In genomic region chr15:81832219-81832618, GRCm38 (mm10) we compare ENCODE assay signal across 18 mouse cellular contexts. TPM values are rescaled to one million over a fixed set of nuclear protein-coding genes. Genes with fewer than 3 reads are reported as not detected.
A peak's percentile ranks its signal among the peaks of the same experiment; 100 is the strongest.
DNase-seq lines count a peak whose midpoint lies in the region; ATAC-seq and TF ChIP-seq lines count a peak whose summit lies in the region.
"Had no signal": no experiment of that assay in that cellular context is flagged by ENCODE, and none has a peak within 500 bp of the region (broad histone marks: within the 10 kb centered on the region; RNA-seq: fewer than 3 reads in every experiment).

No protein-coding gene starts in this region.

- H3K4me2 ChIP-seq in forebrain, embryonic 15.5 days (replicated peaks) = no peak overlapping the region
- no peak overlapping the region for H3K4me2 ChIP-seq in forebrain, embryonic 13.5 days
- H3K4me2 ChIP-seq in hindbrain, embryonic 12.5 days (replicated peaks) = no peak overlapping the region
- no peak overlapping the region for H3K4me2 ChIP-seq in hindbrain, embryonic 14.5 days (replicated peaks)
- no peak overlapping the region for H3K4me2 ChIP-seq in liver, embryonic 12.5 days

- no peaks in the 10 kb centered on the region for H3K9me3 ChIP-seq in forebrain, embryonic 15.5 days
- H3K9me3 ChIP-seq in forebrain, embryonic 13.5 days (replicated peaks) = no peaks in the 10 kb centered on the region
- H3K9me3 ChIP-seq in hindbrain, embryonic 12.5 days (replicated peaks) = no peaks in the 10 kb centered on the region
- H3K9me3 ChIP-seq in hindbrain, embryonic 14.5 days (ENCODE audit: control insufficient read depth, low read length) = no peaks in the 10 kb centered on the region
- no peaks in the 10 kb centered on the region for H3K9me3 ChIP-seq in liver, embryonic 12.5 days (replicated peaks)
- H3K9me3 ChIP-seq: embryonic facial prominence, embryonic 10.5 days; intestine, embryonic 15.5 days; limb, embryonic 10.5 days; megakaryocyte, embryonic 14.5 days had no signal

- no peak for DNase-seq in hindbrain, embryonic 14.5 days (ENCODE audit: low spot score)
- DNase-seq in liver, adult 2 months (ENCODE audit: extremely low read depth, low read depth, low spot score) = no peak
- DNase-seq in kidney, postnatal 25 days = peak; percentile 59 to 85
- DNase-seq in urinary bladder, postnatal 25 days (ENCODE audit: low spot score) = no peak
- DNase-seq: cerebellum, postnatal 25 days; spleen, adult 18-20 months had no signal

- H3K4me3 ChIP-seq in forebrain, embryonic 15.5 days = no peak overlapping the region
- no peak overlapping the region for H3K4me3 ChIP-seq in forebrain, embryonic 13.5 days
- no peak overlapping the region for H3K4me3 ChIP-seq in hindbrain, embryonic 12.5 days
- H3K4me3 ChIP-seq in hindbrain, embryonic 14.5 days (replicated peaks; ENCODE audit: low read length) = no peak overlapping the region
- H3K4me3 ChIP-seq in liver, adult 2 months (ENCODE audit: insufficient read depth, low read depth, low read length) = no peak overlapping the region
- no peak overlapping the region for H3K4me3 ChIP-seq in liver, embryonic 12.5 days
- H3K4me3 ChIP-seq: erythroblast, embryonic 14.5 days; intestine, embryonic 15.5 days; left cerebral cortex, adult 2 months; limb, embryonic 10.5 days had no signal

- H3K27me3 ChIP-seq in forebrain, embryonic 15.5 days = no peaks in the 10 kb centered on the region
- H3K27me3 ChIP-seq in forebrain, embryonic 13.5 days = peaks cover 6% of the 10 kb centered on the region; the same call in 1 of the 2 replicates
- peaks cover 15% of the 10 kb centered on the region; the same call in 1 of the 2 replicates for H3K27me3 ChIP-seq in hindbrain, embryonic 12.5 days
- no peaks in the 10 kb centered on the region for H3K27me3 ChIP-seq in hindbrain, embryonic 14.5 days (ENCODE audit: control insufficient read depth, insufficient read depth, low read length)
- no peaks in the 10 kb centered on the region for H3K27me3 ChIP-seq in liver, adult 2 months (ENCODE audit: control insufficient read depth, insufficient read depth, low read length)
- peaks cover 38% of the 10 kb centered on the region for H3K27me3 ChIP-seq in liver, embryonic 12.5 days (replicated peaks)
- H3K27me3 ChIP-seq: intestine, embryonic 15.5 days; Patski had no signal

- H3K79me2 ChIP-seq in liver, adult 2 months (ENCODE audit: control insufficient read depth, insufficient read depth, low read length) = no peaks in the 10 kb centered on the region

- H3K9ac ChIP-seq in forebrain, embryonic 15.5 days (replicated peaks) = no peak overlapping the region
- H3K9ac ChIP-seq in forebrain, embryonic 13.5 days = no peak overlapping the region
- H3K9ac ChIP-seq in hindbrain, embryonic 12.5 days = no peak overlapping the region
- no peak overlapping the region for H3K9ac ChIP-seq in hindbrain, embryonic 14.5 days
- H3K9ac ChIP-seq in liver, adult 2 months (ENCODE audit: low read depth, low read length) = peak overlapping the region; percentile 33; the same call in 1 of the 2 replicates
- no peak overlapping the region for H3K9ac ChIP-seq in liver, embryonic 12.5 days
- H3K9ac ChIP-seq: intestine, embryonic 15.5 days; liver, embryonic 14.5 days had no signal

- no peak for TF ChIP-seq POLR2A in liver, adult 2 months (IDR thresholded peaks at IDR 0.05; ENCODE audit: extremely low read depth, insufficient read depth, low read length)

- ATAC-seq in forebrain, embryonic 15.5 days (replicated peaks) = no peak
- ATAC-seq in forebrain, embryonic 13.5 days = no peak
- ATAC-seq in hindbrain, embryonic 12.5 days (ENCODE audit: low FRiP score) = no peak
- ATAC-seq in hindbrain, embryonic 14.5 days (ENCODE audit: low FRiP score) = no peak
- ATAC-seq in liver, embryonic 12.5 days = no peak

- no peaks in the 10 kb centered on the region for H3K36me3 ChIP-seq in forebrain, embryonic 15.5 days
- peaks cover 12% of the 10 kb centered on the region for H3K36me3 ChIP-seq in forebrain, embryonic 13.5 days (ENCODE audit: poor library complexity, severe bottlenecking)
- H3K36me3 ChIP-seq in hindbrain, embryonic 12.5 days = 0 out of 2 replicates have a peak, but pooled peaks cover 5% of the 10 kb centered on the region
- peaks cover 11% of the 10 kb centered on the region for H3K36me3 ChIP-seq in hindbrain, embryonic 14.5 days (replicated peaks; ENCODE audit: control insufficient read depth, insufficient read depth)
- H3K36me3 ChIP-seq in liver, adult 2 months (ENCODE audit: control insufficient read depth, insufficient read depth, low read length) = peaks cover 3% of the 10 kb centered on the region; the same call in 1 of the 2 replicates
- H3K36me3 ChIP-seq in liver, embryonic 12.5 days = no peaks in the 10 kb centered on the region
- H3K36me3 ChIP-seq: intestine, embryonic 15.5 days had no signal

- 0 out of 2 replicates have a peak overlapping the region, but pooled peaks have one; percentile 20 for H3K27ac ChIP-seq in forebrain, embryonic 15.5 days (replicated peaks)
- no peak overlapping the region for H3K27ac ChIP-seq in forebrain, embryonic 13.5 days
- H3K27ac ChIP-seq in hindbrain, embryonic 12.5 days = 0 out of 2 replicates have a peak overlapping the region, but pooled peaks have one; percentile 30
- no peak overlapping the region for H3K27ac ChIP-seq in hindbrain, embryonic 14.5 days
- H3K27ac ChIP-seq in liver, adult 2 months (replicated peaks; ENCODE audit: insufficient read depth, low read depth, low read length) = peak overlapping the region; percentile 18
- H3K27ac ChIP-seq in liver, embryonic 12.5 days = no peak overlapping the region
- H3K27ac ChIP-seq: embryonic facial prominence, embryonic 10.5 days; intestine, embryonic 15.5 days; left cerebral cortex, adult 2 months; limb, embryonic 10.5 days; liver, embryonic 14.5 days had no signal

- H3K4me1 ChIP-seq in forebrain, embryonic 15.5 days = peaks cover 15% of the 10 kb centered on the region
- H3K4me1 ChIP-seq in forebrain, embryonic 13.5 days = peaks cover 25% of the 10 kb centered on the region
- peaks cover 16% of the 10 kb centered on the region for H3K4me1 ChIP-seq in hindbrain, embryonic 12.5 days
- H3K4me1 ChIP-seq in hindbrain, embryonic 14.5 days (replicated peaks; ENCODE audit: control insufficient read depth, insufficient read depth, low read length) = 0 out of 2 replicates have a peak, but pooled peaks cover 3% of the 10 kb centered on the region
- H3K4me1 ChIP-seq in liver, adult 2 months (ENCODE audit: control insufficient read depth, insufficient read depth, low read length) = peaks cover 32% of the 10 kb centered on the region
- peaks cover 19% of the 10 kb centered on the region for H3K4me1 ChIP-seq in liver, embryonic 12.5 days

- TF ChIP-seq CTCF in liver, adult 2 months (IDR thresholded peaks at IDR 0.05; ENCODE audit: low read depth, low read length) = no peak

- WGBS in forebrain, embryonic 15.5 days = 94% methylated on average over 3 of the region's 3 CpGs
- 89% methylated on average over 3 of the region's 3 CpGs for WGBS in forebrain, embryonic 13.5 days
- WGBS in hindbrain, embryonic 12.5 days = 83% methylated on average over 3 of the region's 3 CpGs
- 82% methylated on average over 3 of the region's 3 CpGs for WGBS in hindbrain, embryonic 14.5 days
- WGBS in liver, adult 2 months = 35% methylated on average over 3 of the region's 3 CpGs
- 60% methylated on average over 3 of the region's 3 CpGs for WGBS in liver, embryonic 12.5 days (ENCODE audit: insufficient replicate concordance)

RNA-seq across cellular contexts. Expression of gene Tob2, which starts 26.4 kb away (rescaled TPM):
- polyA plus RNA-seq in forebrain, embryonic 15.5 days (2015; fragmentation: Nextera tagmentation; extraction: Ambion mirVana) = 20.2 and 21.1 TPM in 2 replicates
- 19.1 and 21.7 TPM in 2 replicates for polyA plus RNA-seq in forebrain, embryonic 13.5 days (2015; fragmentation: Nextera tagmentation; extraction: Ambion mirVana)
- polyA plus RNA-seq in hindbrain, embryonic 12.5 days (2016; fragmentation: Nextera tagmentation; extraction: Ambion mirVana) = 20.4 and 21.2 TPM in 2 replicates
- polyA plus RNA-seq in hindbrain, embryonic 14.5 days (2014; fragmentation: Nextera tagmentation; extraction: Ambion mirVana) = 13.4 and 14.9 TPM in 2 replicates
- total RNA-seq in liver, adult 2 months (2014; rRNA removed) = 15.8 and 25.6 TPM in 2 replicates
- polyA plus RNA-seq in liver, adult 2 months (2012; rRNA removed) = 20.9 and 21.6 TPM in 2 replicates
- polyA plus RNA-seq in liver, embryonic 12.5 days (2016; fragmentation: Nextera tagmentation; extraction: Ambion mirVana) = 12.8 and 14.5 TPM in 2 replicates

RNA-seq across cellular contexts. Expression of gene Tef, which starts 30.0 kb away (rescaled TPM):
- polyA plus RNA-seq in forebrain, embryonic 15.5 days (2015; fragmentation: Nextera tagmentation; extraction: Ambion mirVana) = 31.9 and 32.6 TPM in 2 replicates
- 24.2 and 24.9 TPM in 2 replicates for polyA plus RNA-seq in forebrain, embryonic 13.5 days (2015; fragmentation: Nextera tagmentation; extraction: Ambion mirVana)
- 30.0 and 31.9 TPM in 2 replicates for polyA plus RNA-seq in hindbrain, embryonic 12.5 days (2016; fragmentation: Nextera tagmentation; extraction: Ambion mirVana)
- 16.8 and 18.7 TPM in 2 replicates for polyA plus RNA-seq in hindbrain, embryonic 14.5 days (2014; fragmentation: Nextera tagmentation; extraction: Ambion mirVana)
- 156 and 163 TPM in 2 replicates for total RNA-seq in liver, adult 2 months (2014; rRNA removed)
- 34.6 and 35.0 TPM in 2 replicates for polyA plus RNA-seq in liver, adult 2 months (2012; rRNA removed)
- 8.4 and 9.5 TPM in 2 replicates for polyA plus RNA-seq in liver, embryonic 12.5 days (2016; fragmentation: Nextera tagmentation; extraction: Ambion mirVana)

RNA-seq across cellular contexts. Expression of gene Phf5a, which starts 39.5 kb away (rescaled TPM):
- polyA plus RNA-seq in forebrain, embryonic 15.5 days (2015; fragmentation: Nextera tagmentation; extraction: Ambion mirVana) = 124 and 128 TPM in 2 replicates
- 159 and 177 TPM in 2 replicates for polyA plus RNA-seq in forebrain, embryonic 13.5 days (2015; fragmentation: Nextera tagmentation; extraction: Ambion mirVana)
- 102 and 115 TPM in 2 replicates for polyA plus RNA-seq in hindbrain, embryonic 12.5 days (2016; fragmentation: Nextera tagmentation; extraction: Ambion mirVana)
- 117 and 130 TPM in 2 replicates for polyA plus RNA-seq in hindbrain, embryonic 14.5 days (2014; fragmentation: Nextera tagmentation; extraction: Ambion mirVana)
- 12.3 and 15.6 TPM in 2 replicates for total RNA-seq in liver, adult 2 months (2014; rRNA removed)
- 27.5 and 28.7 TPM in 2 replicates for polyA plus RNA-seq in liver, adult 2 months (2012; rRNA removed)
- 140 and 145 TPM in 2 replicates for polyA plus RNA-seq in liver, embryonic 12.5 days (2016; fragmentation: Nextera tagmentation; extraction: Ambion mirVana)

RNA-seq across cellular contexts. Expression of gene Aco2, which starts 39.9 kb away (rescaled TPM):
- polyA plus RNA-seq in forebrain, embryonic 15.5 days (2015; fragmentation: Nextera tagmentation; extraction: Ambion mirVana) = 243 and 244 TPM in 2 replicates
- 202 and 211 TPM in 2 replicates for polyA plus RNA-seq in forebrain, embryonic 13.5 days (2015; fragmentation: Nextera tagmentation; extraction: Ambion mirVana)
- polyA plus RNA-seq in hindbrain, embryonic 12.5 days (2016; fragmentation: Nextera tagmentation; extraction: Ambion mirVana) = 193 TPM in 2 replicates
- polyA plus RNA-seq in hindbrain, embryonic 14.5 days (2014; fragmentation: Nextera tagmentation; extraction: Ambion mirVana) = 252 and 281 TPM in 2 replicates
- total RNA-seq in liver, adult 2 months (2014; rRNA removed) = 170 and 187 TPM in 2 replicates
- polyA plus RNA-seq in liver, adult 2 months (2012; rRNA removed) = 127 TPM in 2 replicates
- polyA plus RNA-seq in liver, embryonic 12.5 days (2016; fragmentation: Nextera tagmentation; extraction: Ambion mirVana) = 131 and 132 TPM in 2 replicates

Comparison
In these comparisons a context has a peak if more than half of its experiments do, and no peak if none do; other contexts are left out.
1. H3K27ac ChIP-seq: peak in forebrain, embryonic 15.5 days (single experiment), hindbrain, embryonic 12.5 days (single experiment) and liver, adult 2 months (single experiment); none in forebrain, embryonic 13.5 days (single experiment), hindbrain, embryonic 14.5 days (single experiment) and liver, embryonic 12.5 days (single experiment).
2. DNase-seq: peak in kidney, postnatal 25 days (2 of 2); none in hindbrain, embryonic 14.5 days (single experiment), liver, adult 2 months (single experiment) and urinary bladder, postnatal 25 days (single experiment).